Mouse (Mus musculus) T-helper 1 cell (primary cell): ENCODE measurements around the gene Pygl.
"Not testable (repeated sequence)": the region's sequence is repeated elsewhere in the genome, so short reads cannot be mapped to it uniquely, and the experiment has no call there.

ENCODE experiments used
- in situ Hi-C: fragments of 300-600 bp; cut with MboI, MseI; formaldehyde crosslinking; loops from one replicate; pipeline ENCODE4 v1.15.1; 2025; ENCODE audit warnings: high pct_unique_total_duplicates

Pygl gene

DNA sequence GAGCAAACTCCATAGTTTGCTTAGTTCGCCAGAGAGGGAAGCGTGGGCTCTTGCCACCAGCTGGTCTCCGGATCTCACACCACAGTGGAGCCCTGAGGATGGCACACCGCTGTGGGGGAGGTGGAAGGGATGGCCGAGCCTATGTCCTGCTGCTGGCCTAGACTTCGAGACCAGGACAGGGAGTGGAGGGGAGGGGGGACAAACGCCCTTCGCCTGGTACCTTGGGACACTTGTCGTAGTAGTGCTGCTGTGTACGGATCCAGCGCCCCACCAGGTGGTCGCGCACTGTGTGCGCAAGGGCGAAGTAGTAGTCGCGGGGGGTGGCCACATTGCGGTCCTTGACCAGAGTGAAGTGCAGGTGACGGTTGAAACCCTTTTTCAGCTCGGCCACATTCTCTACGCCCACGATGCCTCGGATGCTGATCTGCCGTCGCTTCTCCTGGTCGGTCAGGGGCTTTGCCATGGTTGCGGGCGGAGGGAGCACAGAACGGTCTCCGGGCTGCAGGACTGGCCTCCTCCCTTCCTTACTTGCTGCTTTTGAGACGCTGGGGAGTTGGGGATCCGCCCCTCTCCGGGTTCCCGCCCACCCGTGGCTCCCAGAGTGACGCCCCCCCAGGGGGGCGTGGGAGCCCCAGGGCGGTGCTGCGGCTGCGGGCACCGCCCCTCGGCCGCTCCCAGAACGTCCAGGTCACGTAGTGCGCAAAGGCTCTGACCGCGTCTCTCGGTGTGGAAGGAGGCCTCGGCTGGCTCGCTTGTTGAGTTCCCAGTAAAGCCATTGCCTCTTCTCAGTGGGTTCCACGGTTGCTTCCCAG lies 4.0 kb downstream of the Pygl start:
- in situ Hi-C loops = no loop called here

DNA sequence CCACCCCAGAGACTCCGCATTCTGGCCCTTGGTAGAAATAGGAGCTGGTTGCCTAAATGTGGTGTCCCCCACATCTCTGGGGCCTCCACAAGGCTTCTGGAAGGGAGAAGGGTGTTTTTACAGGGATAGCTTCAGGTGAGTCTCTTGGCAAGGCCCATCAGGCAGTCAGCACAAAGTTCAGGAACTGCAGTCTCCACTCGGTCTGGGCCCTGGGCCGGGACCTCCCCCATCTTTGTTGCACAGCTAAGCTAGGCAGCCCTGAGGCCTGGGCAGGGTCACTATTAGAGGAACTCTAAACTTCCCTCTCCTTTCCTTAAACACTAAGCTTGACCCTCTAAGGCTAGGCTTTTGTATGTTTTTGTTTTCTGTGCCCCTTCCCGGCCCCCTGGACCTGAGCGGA lies 4.6 kb downstream of the Pygl start:
- in situ Hi-C loops = no loop called here

DNA sequence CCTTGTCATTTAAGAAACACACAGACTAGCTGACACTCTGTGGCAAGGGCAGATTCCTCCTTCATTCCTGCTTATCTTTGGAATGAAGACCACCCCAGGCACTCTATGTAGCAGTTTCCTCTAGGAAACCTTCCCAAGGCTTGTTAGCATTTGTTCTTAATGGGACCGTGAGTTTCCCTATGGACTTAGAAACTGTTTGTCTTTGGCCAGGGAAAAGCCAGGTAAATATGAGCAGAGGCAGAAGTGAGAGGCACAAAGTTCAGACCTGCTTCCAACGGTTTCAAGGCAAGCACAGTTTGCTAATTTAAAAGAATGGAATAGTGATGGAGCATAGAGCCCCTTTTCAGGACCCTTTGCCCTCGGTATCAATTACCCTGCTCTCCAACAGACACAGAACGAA lies 8.0 kb downstream of the Pygl start:
- in situ Hi-C loops = no loop called here

DNA sequence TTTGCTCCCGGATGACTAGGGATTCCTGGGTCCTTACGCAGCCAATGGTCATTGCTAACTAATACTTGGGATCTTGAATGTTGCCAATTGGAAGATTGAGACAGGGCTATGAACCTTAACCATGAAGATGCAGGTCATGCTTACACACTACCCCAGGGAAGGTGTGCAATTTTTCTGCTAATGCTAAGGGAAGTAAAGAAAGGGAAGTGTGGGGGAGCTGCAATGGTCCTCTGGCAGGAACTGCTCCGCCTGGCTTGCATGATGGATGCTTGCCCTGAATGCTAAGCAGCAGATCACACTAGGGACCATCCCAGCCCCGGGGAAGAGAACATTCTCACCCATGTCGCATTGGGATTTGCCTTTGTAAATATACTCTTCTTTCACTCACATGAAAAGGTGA lies 9.9 kb downstream of the Pygl start:
- in situ Hi-C loops = no loop called here

DNA sequence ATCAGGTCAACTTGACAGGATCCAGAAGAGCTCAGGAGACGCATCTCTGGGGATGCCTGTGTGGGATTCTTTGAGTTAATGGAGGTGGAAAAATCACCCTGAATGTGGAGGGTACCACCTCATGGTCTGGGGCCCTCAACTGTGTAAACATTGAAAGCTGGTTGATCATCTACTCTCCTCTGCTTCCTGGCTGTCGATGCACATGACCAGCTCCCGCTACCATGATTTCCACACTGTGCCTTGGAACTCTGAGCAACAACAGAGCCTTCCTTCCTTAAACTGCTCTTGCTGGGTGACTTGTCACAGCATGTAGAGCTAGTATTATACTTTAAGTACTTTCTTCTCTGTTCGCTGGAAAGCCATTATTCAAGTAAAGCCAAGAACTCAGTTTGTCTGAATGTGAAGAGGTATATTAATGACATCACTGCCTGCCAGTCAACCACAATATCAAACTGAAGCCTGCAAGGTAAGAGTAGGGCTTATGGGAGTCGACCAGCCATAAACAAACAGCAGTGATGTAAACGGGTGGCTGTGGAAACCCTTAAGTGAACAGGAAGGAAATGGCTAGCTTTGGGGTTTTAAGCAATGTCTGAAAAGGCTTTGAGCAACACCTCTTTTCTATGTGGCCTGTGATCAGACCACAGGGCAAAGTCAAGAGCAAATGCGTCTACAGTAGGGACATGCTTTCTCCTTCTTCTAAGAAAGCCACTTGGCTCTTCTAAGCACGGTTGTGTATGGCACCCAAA lies 12.3 kb downstream of the Pygl start:
- in situ Hi-C loops = loop anchor here (5.0 kb wide), 1 partner anchor 203 kb away; no protein-coding TSS in a partner anchor

DNA sequence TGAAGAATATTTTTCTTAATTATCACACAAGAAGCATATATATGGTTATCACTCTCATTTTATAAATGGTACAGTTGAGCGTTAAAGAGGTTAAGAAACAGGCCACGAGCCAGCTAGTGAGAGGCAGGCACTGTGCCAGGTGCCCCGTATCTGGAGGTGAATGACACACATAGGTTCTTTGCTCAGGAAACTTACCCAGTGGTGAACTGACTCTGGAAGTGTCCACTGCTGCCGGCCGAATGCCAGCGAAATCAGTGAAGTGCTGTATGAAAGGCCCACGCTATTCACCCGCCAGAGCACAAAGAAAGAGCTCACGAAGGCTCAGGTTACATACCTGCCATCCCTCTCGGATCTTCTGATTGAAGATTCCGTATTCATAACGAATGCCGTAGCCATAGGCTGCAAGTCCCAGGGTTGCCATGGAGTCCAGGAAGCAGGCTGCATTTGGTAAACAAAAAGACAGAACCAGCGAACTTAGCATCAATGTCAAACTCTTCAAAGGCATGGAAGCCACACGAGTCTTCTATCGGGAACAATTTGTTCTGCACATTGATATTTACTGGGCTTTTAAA lies 15.0 kb downstream of the Pygl start:
- in situ Hi-C loops = loop anchor here (5.0 kb wide), 1 partner anchor 206 kb away; no protein-coding TSS in a partner anchor

DNA sequence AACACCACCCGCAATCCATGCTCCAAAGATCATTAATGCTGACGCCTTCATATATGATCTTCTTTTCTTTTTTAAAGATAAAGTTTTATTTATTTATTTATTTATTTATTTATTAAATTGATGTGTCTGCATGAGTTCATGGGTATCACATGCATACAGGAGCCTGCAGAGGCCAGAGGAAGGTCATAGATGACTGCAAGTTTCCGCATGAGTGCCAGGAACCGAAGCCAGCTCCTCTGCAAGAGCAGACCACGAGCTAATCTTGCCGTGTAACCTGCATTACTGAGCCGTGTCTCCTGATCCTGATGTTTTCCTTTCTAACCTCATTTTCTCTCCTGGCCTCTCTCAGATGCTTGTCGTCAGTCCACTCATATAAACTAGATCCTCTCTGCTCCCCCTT lies 17.0 kb downstream of the Pygl start:
- in situ Hi-C loops = no loop called here

DNA sequence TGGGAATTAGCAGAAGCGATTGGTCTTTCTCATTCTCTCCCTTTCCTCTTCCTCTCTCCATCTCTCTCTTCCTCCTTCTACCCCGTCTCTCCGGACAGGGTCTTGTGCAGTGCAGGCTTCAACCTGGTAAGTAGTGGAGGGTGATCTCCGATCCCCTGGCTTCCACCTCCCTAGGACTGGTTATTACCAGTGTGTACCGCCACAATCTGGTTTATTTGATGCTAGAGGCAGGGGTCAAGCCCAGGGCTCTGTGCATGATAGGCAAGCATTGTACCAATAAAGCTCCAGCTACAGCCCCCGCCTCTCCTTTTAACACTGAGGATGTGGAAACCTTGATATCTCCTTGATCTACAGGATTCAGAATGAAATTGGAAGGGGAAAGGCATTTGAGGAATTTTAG lies 17.7 kb downstream of the Pygl start:
- in situ Hi-C loops = no loop called here

DNA sequence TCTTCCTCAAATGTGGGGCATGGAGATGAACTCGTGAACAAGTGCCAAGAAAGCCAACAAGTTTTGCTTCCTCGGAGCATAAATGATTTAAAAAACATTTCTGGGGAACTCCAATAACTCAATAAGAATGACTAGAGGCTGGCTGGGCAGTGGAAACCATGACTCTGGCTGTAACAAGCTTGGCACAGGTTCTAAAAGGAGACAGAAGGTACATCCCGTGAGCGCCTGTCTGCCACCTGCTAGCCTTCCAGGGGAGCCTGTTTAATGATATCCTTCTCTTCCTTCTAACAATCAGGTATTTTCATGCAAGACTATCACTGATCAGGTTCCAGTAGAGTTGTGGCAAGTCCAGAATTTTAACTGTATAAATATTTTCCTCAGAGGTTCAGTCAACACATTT lies 18.8 kb downstream of the Pygl start:
- in situ Hi-C loops = no loop called here

DNA sequence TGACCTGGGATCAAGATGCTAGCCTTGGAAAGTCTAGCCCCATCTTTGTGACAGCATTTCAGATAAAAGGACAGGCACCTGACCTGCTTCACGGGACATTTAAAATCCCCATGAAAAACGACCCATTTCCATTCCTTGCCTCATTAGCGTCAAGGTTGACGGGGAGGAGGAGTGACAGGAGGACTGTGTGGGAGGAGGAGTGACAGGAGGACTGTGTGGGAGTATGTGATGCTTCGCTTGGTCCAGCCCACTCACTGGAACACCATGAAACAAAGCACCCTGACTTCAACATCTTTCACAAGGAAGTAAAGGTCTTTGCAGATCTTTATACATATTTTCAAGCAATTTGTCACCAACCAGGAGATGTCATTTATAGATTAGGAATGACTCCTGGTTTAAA lies 23.1 kb downstream of the Pygl start:
- in situ Hi-C loops = no loop called here

DNA sequence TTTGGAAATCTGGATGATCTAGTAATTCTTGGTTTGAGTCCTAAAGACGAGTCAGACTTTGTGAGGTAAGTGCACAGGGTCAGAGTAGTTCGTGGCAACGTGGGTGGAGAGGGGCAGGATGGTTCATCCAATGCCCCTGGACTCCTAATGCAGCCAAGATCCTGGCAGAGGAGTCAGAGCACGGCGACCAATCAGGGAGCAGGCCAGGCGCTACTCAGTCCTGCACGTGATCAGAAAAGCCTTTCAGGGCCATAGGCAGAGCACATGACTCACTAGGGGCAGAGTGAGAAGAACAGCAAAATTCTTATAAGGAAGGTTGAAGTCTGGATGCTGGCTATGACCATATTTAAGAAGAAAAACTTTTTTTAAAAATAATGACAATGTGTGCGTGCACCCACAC lies 26.9 kb downstream of the Pygl start:
- in situ Hi-C loops = no loop called here

DNA sequence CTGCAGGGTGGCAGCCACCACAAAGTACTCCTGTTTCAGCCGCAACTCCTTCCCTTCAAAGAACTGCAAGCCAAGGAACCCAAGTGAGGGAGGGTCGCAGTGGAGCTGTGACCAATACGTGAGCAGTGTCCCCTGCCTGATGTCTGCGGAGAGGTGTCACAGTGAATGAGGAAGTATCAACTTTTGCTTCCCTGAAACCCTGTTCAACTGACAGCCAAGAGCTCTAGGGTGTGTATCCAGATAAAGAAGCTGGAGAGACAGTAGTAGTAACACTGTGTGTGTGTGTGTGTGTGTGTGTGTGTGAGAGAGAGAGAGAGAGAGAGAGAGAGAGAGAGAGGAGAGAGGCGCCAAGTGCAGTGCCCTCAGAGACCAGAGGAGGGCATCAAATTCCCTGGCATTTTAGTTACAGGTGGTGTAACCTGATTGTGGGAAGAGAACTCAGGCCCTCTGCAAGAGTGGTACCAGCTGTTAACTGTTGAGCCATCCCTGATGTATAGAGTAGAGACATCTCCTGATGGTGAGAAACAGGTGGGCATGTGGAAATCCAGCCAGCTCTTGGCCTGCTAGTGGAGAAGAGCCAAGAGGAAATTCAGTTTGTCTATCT lies 29.3 kb downstream of the Pygl start:
- in situ Hi-C loops = no loop called here

DNA sequence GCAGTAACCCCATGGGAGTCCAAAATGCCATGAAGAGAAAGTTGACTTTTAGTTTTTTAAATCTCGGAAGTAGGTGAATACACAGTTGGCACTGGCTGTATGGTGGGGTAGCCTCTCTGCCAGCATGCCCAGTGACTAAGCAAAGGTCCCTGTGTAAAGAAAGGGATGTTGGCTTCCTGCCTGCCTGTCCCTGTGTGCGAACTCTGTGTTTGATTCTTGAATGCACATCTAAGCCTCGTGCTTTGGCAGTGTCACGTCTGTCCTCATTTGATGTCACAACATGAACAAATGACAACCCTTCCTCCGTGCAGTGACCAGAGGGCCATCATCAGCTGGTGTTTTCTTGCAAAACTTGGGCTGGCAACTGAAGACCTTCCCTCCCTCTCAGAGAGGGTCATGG lies 34.9 kb downstream of the Pygl start:
- in situ Hi-C loops = no loop called here

DNA sequence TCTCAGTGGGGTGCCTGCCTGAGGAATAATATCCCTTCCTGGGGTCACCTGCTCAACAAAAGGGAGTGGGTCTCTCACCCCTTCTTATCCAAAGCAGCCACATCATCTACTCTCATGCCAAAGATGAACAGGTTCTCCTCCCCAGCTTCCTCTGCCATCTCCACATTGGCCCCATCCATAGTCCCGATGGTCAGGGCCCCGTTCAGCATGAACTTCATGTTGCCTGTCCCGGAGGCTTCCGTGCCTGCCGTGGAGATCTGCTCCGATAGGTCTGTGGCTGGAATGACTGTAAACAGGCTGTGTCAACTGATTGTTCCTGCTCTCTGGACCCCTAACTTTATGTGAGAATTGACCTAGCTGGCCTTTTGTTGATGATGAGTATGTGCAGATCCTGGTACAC lies 35.9 kb downstream of the Pygl start:
- in situ Hi-C loops = no loop called here

DNA sequence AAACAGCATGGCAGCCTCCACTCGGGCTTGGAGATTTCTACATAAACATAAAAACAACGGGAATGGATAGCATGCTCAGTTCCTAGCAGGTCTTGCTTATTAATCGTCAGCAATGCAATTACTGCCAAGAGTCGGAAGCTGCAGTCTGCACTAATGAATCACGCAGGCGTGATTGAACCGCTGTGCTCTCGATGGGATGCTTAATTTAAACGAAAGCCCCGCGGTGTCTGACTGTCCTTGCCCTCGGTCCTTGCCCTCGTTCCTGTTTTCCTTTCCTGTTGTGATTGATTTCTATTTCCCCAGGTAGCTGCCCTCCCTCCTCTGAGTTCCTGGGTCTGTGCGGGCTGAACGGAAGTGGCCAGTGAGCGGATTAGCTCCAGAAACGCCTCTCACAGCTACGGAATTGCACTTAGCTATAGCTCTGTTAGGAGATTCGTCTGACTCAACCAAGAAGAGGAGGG lies 39.0 kb downstream of the Pygl start:
- in situ Hi-C loops = no loop called here

DNA sequence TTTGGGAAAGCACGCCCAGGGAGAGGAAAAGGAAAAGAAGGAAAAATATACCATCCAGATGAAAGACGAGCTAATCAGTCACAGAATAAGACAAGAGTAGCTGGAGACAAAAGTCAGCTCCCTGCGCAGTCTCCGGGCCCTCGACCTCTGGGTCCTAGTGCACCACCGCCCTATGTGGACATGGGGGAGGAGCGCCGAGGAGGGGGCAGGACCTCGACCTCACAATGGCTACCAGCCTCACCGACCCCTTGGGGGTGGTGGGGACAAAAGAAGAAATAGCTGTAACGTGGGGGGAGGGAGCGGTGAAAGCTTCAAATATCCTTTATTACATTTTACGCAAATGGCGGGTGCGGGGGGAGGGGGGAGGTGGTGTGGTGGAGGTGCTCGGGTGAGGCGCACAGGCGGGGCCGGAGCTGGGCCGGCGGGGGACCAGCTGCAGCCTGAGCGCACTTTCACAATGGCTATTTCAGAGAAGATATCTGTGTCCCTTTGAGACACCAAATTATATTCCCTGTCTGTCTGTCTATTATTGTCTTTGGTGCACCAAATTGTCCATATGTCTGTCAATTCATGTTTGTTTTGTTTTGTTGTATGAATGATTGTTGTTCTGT lies 47.0 kb downstream of the Pygl start:
- in situ Hi-C loops = no loop called here

DNA sequence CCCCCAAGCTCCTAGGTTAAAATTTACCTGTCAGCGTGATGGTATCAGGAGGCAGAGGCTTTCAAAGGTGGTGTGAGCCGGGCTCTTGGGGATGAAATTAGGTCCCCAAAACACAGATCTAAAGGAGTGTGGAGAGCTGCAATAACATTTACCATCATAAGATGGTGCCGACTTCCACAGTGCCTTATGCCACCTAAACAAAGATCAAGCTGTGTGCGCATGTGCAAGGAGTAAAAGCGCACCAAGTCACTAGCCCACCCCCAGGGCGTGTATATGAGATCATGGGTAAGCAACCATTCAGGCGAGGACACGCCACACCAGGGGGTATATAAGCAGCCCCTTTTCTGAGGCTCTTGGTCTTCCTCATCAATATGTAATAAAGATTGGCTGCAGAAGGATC lies 47.8 kb downstream of the Pygl start:
- in situ Hi-C loops = not testable (repeated sequence)

DNA sequence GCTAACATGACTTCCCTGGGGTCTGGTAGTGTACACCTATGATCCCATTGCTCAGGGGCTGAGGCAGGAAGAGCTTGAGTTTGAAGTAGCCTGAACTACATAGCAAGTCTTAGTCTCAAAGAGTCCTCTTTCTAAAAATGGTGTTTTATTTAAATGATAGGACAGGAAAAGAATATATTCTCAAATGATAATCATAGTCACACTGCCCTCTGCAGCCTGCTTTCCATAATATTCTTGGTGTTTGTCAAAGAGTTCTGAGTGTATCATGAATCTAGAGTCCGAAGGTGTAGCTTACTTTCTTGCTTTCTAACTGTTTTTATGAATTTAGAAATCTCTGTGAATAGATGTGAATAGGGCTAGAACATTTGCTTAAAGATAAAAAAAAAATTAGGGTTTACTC lies 61.3 kb downstream of the Pygl start:
- in situ Hi-C loops = loop anchor here (10.0 kb wide), 1 partner anchor 1145 kb away; no protein-coding TSS in a partner anchor

DNA sequence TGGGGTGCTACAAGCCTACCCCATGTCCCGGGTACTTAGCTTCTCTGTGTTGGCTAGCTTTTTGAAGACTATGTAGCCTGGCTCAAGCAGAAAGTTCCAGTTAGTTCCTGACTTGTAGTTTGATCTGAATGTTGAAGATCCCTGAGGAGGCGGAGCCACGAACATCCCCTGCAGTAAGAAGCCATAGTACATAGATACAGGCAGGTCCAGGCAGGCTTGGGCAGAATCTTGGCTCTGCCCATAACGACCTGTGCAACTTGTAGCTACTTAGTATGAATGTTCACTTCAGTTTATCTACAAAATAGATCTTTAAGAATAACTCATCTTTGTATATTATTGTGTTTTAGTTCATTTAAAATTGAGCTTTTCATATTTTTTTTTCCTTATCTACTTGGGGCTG lies 63.3 kb downstream of the Pygl start:
- in situ Hi-C loops = loop anchor here (10.0 kb wide), 1 partner anchor 1147 kb away; no protein-coding TSS in a partner anchor

DNA sequence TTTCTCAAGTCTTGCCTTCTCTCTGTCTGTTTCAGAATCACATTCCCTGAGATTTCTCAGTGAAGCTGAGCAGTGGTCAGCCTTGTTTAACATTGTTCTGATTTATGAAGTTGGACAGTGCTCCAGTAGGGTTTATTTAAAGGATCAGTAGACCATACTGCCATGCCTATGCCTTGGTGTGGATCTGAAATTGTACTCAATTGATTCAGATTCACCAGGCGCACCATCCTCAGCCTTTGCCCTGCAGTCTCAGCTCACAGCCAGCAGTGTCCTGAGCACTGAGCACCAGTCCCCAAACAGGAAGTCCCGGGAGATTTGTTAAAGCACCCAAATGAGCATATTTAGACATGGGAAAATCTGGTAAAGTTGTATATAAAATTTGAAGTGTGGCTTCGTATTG lies 66.5 kb downstream of the Pygl start:
- in situ Hi-C loops = loop anchor here (10.0 kb wide), 1 partner anchor 1150 kb away; no protein-coding TSS in a partner anchor

DNA sequence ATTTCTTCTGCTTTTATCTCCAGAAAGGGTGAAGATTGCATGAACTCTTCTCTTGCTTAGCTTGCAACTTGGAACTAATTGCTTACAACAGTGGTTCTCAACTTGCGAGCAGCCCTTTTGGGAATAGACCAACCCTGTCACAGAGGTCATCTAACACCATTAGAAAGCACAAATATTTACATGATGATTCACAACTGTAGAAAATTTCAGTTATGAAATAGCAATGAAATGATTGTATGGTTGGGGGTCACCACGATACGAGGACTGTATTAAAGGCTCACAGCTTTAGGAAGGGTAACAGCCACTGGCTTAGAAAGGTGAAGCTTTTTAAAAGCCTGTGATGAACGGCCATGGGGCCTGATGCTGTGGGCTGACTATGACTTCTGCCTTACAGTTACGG lies 70.2 kb downstream of the Pygl start:
- in situ Hi-C loops = loop anchor here (10.0 kb wide), 1 partner anchor 1154 kb away; no protein-coding TSS in a partner anchor
